16 mouse cellular contexts compared by ENCODE assay signal in genomic region chr15:3984876-3985275, GRCm38 (mm10). TPM values are rescaled to one million over a fixed set of nuclear protein-coding genes. Genes with fewer than 3 reads are reported as not detected.
DNase-seq lines count a peak whose midpoint lies in the region.
"Had no signal": no experiment of that assay in that cellular context is flagged by ENCODE, and none has a peak within 500 bp of the region (broad histone marks: within the 10 kb centered on the region; RNA-seq: fewer than 3 reads in every experiment).

No protein-coding gene starts in this region.

- peak; percentile 73 for DNase-seq in adrenal gland, adult 2 months
- no peak for DNase-seq in adrenal gland, postnatal 4 days (ENCODE audit: low spot score in 2 of 2)
- DNase-seq in adipocyte (ENCODE audit: low spot score): peak; percentile 45
- peak; percentile 45 for DNase-seq in adrenal gland, postnatal 14 days
- peak; percentile 8 for DNase-seq in brain, adult 2 months (ENCODE audit: low read depth, low spot score)
- no peak for DNase-seq in embryo, embryonic 9.5 days (ENCODE audit: extremely low spot score)
- no peak for DNase-seq in cerebellum, adult 9-11 months
- DNase-seq: B cell, adult 2 months; cerebellum, adult 11 months; cerebellum, adult 2 months; cerebellum, postnatal 14 days; forebrain, postnatal 0 days; gastrocnemius, adult 2 months; gastrocnemius, postnatal 14 days; heart, adult 11 months; kidney, adult 2 months had no signal

RNA-seq across cellular contexts. Expression of gene Fbxo4, which starts 5.5 kb away (rescaled TPM):
- 10 to 100 TPM; 18.4 to 22.9 TPM for total RNA-seq in adrenal gland, adult 2 months (2021)
- 10.2 and 10.9 TPM in 2 replicates for polyA plus RNA-seq in adrenal gland, adult 2 months (2012; rRNA removed)
- 10 to 100 TPM; 19.0 to 19.4 TPM for total RNA-seq in adrenal gland, postnatal 4 days (2021)
- total RNA-seq in adrenal gland, postnatal 14 days (2021): 16.7 and 18.4 TPM in 2 replicates

RNA-seq across cellular contexts. Expression of gene AW549877, which starts 10.7 kb away (rescaled TPM):
- 10 to 100 TPM; 44.2 to 53.6 TPM for total RNA-seq in adrenal gland, adult 2 months (2021)
- 4.1 and 5.4 TPM in 2 replicates for polyA plus RNA-seq in adrenal gland, adult 2 months (2012; rRNA removed)
- total RNA-seq in adrenal gland, postnatal 4 days (2021): 10 to 100 TPM; 49.7 to 51.8 TPM
- total RNA-seq in adrenal gland, postnatal 14 days (2021): 49.0 and 52.0 TPM in 2 replicates

RNA-seq across cellular contexts. Expression of gene Oxct1, which starts 41.3 kb away (rescaled TPM):
- total RNA-seq in adrenal gland, adult 2 months (2021): 100 to 1,000 TPM; 203 to 209 TPM
- 77.9 and 85.9 TPM in 2 replicates for polyA plus RNA-seq in adrenal gland, adult 2 months (2012; rRNA removed)
- 100 to 1,000 TPM in 1 of 2 experiments, 10 to 100 TPM in 1; 79.8 to 111 TPM for total RNA-seq in adrenal gland, postnatal 4 days (2021)
- total RNA-seq in adrenal gland, postnatal 14 days (2021): 162 and 172 TPM in 2 replicates

Comparison
In these comparisons a context has a peak if more than half of its experiments do, and no peak if none do; other contexts are left out.
1. DNase-seq: peak in adrenal gland, adult 2 months (single experiment), adipocyte (single experiment), adrenal gland, postnatal 14 days (single experiment) and brain, adult 2 months (single experiment); none in adrenal gland, postnatal 4 days (0 of 2), embryo, embryonic 9.5 days (single experiment) and cerebellum, adult 9-11 months (single experiment).